Mouse (Mus musculus) 416B (cell line): ENCODE results near the gene Necab2.

ENCODE experiments used
- DNase-seq: peaks from one replicate; pipeline ENCODE4 v3.0.0; 2011; ENCODE audit warnings: low read depth

The Necab2 gene

DNA sequence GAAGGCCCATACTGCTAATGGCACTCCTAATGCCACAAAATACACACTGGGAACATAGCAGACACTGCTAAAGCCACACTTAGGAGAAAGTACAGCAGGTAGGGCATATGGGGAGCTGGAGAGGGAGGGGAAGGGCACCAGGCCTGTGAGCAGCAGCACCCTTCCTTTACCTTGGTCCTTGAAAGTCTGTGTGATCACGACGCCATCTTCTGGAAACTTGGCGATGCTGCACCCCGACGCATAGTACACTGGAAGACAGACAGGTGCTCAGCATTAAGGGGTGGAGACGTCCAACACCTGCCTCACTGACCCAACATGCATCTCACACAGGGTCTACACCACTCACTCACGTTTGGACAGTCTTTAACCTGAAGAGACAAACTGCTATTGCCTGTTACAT is 73.6 kb downstream of the Necab2 start:
- DNase-seq: peak; percentile 17
